Mouse (Mus musculus): ENCODE results near the gene AY074887.

The AY074887 gene

DNA sequence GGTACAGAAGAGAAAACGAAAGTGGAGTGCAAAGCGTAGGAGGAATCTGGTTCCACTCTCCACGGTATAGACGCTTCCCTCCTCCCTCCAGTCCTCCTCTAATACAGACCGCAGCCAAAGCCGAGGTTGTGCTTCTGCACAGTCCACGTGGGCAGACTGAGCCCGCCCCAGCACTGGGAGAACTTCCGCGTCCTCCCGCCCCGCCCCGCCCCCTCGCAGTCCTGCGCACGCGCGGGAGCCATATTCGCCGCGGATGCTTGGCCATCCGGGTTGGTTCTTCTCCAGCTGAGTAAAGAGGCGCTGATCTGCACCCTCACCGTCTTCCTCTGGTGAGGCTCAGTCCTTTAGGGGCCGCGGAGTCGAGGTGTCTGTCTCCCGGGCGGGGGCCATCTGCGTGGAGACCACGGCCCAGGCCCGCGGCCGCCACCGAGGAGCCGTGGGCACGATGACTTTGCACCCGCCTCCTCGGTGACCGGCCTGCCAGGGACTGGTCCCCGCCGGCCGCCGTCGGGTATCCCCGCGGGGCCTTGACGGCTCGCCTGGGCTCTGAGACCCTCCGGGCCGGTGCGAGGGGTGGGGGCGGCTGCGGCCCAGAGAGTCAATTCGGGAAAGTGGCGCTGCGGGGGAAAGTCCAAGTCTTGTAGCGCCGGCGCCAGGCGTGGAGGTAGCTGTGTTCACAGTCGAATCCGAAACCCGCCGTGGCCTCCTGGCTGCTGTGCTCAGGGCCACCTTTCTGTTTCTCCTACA is at the start of gene AY074887, which contains the start of gene Psma4:
Gene AY074887 (minus strand): TSS at position 424 of the 747 bp plus-strand sequence.
Gene Psma4 (plus strand): TSS at position 216 of the 747 bp plus-strand sequence.
- DNase-seq (ENCODE audit: low spot score in 2 of 2): peak; percentile 84 to 86

DNA sequence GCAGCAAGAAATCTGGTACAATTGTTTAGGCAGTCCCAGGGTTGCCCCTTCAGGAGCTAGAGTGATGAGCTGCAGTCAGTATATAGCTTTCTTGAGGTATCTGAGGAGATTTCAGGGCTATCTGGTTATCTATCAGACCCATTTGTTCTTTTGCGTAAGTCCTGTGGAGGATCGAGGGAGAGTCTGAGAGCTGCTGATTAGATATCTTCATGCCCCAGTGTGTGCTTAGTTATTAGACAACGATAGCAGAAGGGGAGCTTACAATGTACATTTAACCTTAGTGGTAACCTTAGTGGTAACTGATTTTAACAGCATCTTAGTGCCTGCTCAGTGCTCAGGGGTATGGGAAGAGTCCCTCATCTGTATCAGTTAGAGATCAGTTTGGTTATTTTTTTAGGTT is 44.8 kb upstream of the AY074887 start:
- DNase-seq (ENCODE audit: low spot score in 2 of 2): no peak

DNA sequence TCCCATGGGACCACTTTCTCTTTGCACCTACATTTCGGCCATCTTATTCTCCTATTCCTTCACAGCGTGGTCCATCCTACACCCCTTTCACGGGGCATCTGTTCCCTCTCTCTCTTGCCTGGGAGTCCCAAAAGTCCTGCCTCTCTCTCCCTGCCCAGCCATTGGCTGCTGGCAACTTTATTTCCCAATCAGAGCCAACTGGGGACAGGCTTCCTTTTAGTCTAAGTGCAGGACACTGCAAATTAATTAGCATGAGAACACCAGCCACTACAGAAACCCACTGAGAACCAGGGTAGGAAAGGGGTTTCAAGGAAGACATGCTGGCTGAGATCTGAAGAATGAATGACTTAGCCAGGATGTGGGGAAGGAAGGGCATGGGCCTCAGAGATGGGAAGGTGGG is 43.6 kb upstream of the AY074887 start:
- DNase-seq (ENCODE audit: low spot score in 2 of 2): no peak

DNA sequence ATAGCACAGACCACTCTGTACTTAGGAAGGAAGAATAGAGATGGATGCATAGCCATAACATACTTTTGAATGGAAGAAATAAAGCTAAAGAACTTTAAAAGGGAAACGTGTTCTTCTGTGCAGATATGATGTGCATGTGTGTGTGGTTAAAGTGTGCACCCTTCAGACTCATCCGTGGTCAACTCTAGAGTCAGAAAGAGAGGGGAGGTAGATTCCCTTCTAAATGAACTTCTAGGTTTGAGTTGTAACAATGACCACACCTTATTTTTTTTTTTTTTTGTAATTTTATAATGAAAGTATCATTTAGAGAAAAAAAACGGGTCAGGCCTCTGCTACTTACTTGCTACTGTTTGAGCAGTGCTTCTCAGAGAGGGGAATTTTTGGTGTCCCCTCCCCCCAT is 39.6 kb upstream of the AY074887 start:
- no peak for DNase-seq (ENCODE audit: low spot score in 2 of 2)

DNA sequence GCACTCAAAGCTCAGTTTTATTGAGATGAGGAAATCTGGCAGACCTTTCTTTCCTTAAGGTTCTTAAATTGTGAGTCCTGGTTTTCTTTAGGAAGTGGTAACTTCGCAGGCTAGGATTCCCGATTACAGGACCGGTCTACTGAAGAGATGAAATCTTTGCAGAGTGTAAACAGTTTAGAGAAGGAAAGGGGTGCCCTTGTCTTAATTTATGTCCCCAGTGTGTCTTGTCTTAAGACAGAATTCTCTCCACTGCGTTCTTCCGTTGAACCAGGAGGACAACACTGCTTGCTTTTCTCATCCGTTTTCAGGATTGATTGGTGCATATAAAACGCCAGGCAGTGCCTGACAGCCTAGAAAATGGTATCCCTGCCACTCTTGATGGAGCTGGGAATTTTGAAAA is 31.6 kb upstream of the AY074887 start:
- no peak for DNase-seq (ENCODE audit: low spot score in 2 of 2)

DNA sequence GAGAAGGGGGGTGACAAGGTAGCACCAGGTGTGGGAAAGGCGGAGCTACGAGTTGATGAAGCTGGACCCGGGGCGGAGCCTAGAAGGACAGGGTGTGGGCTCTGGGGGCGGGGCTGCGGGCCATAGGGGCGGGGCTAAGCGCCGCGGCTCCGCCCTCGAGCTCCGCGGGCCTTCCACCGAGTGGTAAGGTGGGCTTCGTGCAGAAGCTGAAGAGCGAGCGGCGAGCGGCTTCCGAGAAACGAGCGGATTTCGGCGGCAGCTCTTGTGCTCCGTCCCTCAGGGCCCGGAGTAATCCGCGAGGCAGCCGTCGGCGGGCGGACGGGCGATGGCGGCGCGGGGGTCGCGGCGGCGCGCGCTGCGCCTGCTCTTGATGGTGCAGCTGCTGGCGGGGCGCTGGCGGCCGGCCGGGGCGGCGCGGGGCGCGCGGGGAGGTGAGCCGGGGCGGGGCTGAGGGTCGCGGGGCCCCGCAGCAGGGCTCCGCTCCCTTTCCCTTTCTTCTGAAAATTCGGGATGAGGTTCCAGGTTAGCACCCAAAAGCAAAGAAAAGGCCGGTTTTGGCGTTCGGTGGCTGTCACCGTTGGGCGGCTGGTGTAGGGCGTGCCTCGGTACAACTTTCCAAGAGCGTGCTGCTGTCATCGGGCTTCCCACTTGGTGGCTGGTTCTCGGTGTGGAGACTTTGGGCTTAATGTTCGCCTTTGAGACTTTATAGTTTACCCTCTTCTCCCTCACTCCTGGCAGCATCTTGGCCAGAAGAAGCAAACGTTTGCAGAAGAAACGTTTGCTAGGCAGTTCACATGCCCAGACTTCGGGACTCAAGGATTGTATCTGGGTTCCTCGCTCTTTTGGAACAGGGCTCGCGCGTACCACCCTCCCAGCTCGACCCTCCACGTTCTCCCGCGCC is 30.7 kb upstream of the AY074887 start:
- peak in 1 of 2 experiments; percentile 25 for DNase-seq (ENCODE audit: low spot score in 2 of 2)

DNA sequence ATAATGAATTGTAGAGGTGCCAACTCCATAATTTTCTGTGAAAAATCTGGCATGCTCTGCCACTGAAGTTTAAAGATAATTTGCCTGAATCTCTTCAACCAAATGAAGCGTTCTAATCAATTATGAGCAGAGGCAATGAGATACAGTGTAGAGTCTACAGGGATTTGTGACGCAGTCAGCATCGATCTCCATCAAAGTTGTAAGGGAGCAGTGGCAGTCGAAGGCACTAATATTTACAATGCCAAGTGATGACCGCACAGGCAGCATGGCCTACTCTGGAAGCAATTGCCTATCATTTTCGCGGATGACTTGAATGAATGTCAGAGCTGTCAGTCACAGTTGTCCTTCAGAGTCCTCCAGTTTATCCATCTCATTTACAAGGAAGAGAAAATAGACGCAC is 29.9 kb upstream of the AY074887 start, which contains the start of gene Chrna5:
Gene Chrna5 (plus strand): TSS at position 207 of the 400 bp plus-strand sequence.
- DNase-seq (ENCODE audit: low spot score in 2 of 2): no peak

DNA sequence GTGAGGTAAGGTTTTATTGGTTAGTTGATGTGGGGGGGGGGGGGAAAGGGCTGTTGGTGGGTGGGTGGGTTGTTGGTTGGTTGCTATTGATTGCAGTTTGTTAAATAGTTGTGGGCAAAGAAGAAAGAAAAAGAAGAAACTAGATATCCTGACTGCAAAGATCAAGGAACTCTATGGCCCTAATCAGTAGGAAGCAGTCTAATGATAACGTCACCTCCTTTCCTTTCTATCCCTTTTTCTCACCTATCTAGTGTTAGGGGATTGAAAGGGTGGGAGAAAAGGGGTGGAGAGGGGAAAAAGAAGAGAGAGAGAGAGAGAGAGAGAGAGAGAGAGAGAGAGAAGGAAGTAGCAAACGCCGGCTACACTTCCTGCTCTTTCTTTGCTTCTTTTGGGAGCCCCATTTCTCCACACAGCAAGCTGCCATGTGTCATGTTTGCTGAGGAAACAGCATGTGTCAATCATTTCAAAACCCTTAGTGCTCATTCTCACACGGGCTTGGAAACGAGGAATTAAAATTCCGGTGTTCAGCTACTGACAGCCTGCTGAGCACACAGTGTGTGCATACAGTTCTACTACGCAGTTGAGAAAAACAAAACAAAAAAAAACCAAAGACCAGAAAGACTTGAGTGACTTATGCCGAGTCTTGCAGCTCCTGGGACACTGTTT is 19.3 kb upstream of the AY074887 start:
- DNase-seq (ENCODE audit: low spot score in 2 of 2): no peak

DNA sequence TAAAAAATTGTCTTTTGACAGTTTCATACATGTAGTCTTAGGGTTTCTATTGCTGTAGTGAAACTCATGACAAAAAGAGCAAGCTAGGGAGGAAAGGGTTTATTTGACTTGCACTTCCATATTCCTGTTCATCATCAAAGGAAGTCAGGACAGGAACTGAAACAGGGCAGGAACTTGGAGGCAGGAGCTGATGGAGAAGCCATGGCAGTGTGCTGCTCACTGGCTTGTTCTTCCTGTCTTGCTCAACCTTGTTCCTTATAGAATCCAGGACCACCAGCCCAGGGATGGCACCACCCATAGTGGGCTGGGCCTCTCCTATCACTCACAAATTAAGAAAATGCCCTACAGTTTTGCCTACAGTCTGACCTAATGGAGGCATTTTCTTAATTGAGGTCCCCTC is 12.9 kb upstream of the AY074887 start:
- no peak for DNase-seq (ENCODE audit: low spot score in 2 of 2)

DNA sequence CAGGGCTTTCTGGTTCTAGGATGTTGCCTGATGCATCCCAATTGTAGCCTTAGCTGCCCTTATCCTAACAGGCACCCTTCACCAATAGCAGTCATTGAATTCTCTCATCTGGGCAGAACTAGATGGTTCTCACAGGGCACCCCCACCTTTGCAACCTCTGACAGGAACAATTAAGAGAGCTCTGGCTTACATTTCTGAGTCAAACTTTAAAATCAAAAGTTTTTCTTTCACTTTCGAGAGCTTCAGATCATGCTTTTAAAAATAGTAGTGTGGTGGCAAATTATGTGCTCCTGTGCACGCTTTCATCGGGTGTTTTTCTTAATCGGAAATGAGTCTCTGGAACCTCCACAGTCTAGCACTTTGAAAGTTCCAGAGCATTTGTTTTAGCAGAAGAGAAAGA is 10.3 kb upstream of the AY074887 start:
- DNase-seq (ENCODE audit: low spot score in 2 of 2): no peak

DNA sequence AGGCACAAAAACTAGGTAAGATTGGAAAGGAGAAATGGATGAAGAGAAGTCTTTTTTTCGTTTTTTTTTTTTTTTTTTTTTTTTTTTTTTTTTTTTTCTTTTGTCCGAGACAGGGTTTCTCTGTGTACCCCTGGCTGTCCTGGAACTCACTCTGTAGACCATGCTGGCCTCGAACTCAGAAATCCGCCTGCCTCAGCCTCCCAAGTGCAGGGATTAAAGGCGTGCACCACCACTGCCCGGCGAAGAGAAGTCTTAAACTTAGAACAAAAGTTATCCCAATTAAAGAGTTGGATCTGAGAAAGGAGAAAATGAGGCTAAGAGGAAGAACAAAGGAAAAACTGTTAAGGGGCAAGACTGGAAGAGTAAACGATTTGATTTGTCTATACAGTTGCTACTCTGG is 636 bp downstream of the AY074887 start:
- peak in 1 of 2 experiments; percentile 17 for DNase-seq (ENCODE audit: low spot score in 2 of 2)

DNA sequence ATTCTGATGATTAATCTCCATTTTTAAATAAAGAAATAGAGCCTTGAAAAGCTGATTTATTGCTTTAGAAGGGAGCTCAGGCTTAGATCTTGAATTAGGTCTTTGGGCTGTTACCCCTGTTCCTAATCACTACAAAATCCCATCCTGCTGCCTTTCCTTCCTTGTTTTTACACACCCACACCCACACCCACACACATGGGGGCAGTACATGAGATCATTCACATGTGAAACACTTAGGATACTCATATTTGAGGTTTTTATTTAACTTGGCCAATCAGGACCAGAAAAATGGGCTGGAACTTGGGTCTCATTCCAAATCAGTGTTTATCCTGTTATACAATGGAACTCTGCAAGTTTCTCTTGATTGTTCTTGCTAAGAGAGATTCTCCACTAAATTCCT is 1.3 kb downstream of the AY074887 start:
- DNase-seq (ENCODE audit: low spot score in 2 of 2): no peak

DNA sequence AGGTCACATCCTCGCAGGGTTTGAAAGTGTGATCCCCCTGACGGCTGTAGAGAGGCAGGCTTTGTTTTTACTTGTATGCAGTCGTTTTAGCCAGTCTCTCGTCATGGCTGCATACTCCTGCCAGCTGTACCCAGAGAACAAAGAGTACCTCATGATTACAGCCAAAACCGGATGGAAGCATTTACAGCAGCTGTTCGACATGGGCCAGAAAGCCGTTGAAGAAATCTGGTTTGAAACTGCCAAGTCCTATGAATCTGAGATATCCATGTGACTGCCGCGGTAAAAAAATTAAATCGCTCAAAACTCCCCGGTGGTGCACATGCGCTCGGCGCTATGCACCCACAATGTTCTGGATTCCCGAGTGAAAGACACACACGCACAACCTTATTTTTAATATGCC is 4.5 kb downstream of the AY074887 start:
- no peak for DNase-seq (ENCODE audit: low spot score in 2 of 2)

DNA sequence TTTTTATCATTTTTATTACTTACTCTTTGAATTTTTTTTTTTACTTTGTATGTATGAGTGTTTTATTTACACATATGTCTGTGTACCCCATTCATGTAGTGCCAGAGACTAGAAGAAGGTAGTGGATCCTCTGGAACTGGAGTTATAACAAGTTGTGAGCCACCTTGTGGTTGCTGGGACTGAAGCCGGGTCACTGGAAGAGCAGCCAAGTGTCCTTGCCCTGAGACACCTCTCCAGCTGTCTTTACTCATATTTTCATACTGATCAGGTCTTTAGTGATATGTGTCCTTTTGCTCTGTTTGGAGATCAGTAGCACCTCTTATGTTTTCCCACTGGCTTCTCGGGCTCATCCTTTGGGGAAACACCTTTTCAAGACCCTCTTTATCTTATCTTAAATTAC is 6.3 kb downstream of the AY074887 start:
- DNase-seq (ENCODE audit: low spot score in 2 of 2): no peak

DNA sequence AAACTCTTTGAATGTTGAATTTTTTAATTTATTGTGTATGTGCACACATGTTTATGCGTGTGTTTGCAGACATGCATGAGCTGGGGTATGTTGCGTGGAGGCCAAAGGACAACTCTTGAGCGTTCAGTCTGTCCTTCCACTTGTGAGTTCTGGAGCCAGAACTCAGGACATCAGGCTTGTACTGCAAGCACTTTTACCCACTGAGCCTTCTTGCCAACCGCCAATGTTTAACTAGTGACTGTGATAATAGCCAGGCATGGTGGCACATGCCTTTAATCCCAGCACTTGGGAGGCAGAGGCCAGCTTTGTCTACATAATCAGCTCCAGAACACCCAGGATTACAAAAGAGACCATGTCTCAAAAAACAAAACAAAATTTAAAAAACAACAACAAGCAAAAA is 8.7 kb downstream of the AY074887 start:
- peak; percentile 9 to 14 for DNase-seq (ENCODE audit: low spot score in 2 of 2)

DNA sequence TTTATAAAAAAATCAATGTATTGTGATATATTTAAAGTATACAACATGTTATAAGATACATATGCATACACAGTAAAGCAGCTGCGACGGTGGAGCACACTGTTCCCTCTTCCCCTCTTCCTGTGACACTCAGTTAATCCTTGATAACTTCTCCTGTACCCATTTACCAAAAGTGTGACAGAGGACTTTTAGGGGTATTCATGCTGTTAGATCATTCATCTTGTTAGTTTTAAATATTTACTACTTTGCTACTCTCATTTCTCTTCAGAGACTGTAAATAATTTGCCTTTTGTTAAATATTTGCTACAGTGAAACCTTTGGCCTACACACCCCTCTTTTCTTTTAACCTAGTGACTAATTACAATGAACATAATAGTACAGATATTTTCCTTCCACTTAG is 18.4 kb downstream of the AY074887 start:
- no peak for DNase-seq (ENCODE audit: low spot score in 2 of 2)

DNA sequence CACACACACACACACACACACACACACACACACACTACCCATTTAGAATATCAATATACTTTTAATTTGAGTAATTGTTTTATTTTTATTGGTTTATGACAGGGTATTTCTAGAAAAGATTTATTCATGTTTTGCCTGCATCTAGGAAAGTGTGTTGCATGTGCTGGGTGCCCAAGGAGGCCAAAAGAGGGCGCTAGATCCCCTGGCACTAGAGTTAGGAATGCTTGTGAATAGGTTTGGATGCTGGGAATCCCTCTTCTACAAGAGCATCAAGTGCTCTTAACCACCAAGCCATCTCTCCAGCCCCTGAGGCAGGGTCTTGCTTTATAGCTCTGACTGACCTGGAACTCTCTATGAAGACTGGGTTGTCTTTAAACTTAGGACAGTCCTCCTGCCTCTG is 19.0 kb downstream of the AY074887 start:
- no peak for DNase-seq (ENCODE audit: low spot score in 2 of 2)

DNA sequence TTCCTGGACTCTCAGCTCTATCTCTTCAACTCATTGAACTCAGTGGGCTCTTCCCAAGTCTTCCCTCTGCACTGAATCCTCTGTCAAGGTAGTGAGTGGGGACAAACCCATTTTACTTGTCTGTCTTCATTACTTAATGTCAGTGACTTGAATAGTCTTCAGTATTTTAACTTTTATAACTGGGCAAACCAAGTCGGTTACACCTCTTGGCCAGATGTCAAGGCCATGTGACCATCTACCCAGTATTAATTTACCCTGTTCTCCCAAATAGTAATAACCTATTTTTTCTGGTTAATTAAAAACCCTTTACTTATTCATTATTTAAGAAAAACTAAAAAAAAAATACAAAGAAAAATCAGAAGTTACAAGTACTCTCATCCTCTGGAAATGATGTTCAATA is 20.1 kb downstream of the AY074887 start:
- DNase-seq (ENCODE audit: low spot score in 2 of 2): no peak

DNA sequence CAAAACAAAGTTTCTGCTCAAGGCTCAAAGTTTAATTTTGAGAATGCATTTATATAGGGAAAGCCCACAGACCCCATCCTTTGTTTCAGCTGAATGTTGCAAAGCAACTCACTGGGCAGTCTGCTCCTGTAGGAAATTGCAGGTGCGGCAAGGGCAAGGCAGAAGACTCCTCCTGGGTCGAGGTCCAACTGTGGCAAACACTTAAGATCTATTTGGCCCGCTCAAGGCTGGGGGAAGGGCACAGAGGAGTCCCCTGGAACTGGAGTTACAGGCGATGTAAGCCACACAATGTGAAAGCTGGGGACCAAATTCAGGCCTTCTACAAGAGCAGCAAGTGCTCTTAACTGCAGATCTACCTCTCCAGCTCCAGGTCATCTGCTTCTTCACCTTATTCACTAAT is 30.9 kb downstream of the AY074887 start:
- DNase-seq (ENCODE audit: low spot score in 2 of 2): no peak

DNA sequence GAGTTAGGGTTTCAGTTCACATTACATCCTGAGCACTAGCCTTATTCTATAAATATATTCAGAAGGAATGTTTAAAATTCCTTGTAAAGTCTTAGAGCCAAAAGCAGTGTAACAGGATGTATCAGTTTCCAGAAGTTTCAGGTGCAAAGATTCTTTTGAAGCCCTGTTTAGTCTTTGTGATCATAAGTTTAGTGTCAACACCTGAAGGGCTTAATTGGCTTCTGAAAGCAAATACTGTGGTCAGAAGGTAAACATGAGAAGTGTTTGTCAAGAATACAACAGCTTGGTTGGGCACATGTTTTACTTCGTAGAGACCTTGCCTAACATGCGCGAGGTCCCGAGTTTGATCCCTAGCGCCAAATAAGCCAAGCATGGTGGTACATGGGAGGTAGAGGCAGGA is 32.0 kb downstream of the AY074887 start:
- no peak for DNase-seq (ENCODE audit: low spot score in 2 of 2)

DNA sequence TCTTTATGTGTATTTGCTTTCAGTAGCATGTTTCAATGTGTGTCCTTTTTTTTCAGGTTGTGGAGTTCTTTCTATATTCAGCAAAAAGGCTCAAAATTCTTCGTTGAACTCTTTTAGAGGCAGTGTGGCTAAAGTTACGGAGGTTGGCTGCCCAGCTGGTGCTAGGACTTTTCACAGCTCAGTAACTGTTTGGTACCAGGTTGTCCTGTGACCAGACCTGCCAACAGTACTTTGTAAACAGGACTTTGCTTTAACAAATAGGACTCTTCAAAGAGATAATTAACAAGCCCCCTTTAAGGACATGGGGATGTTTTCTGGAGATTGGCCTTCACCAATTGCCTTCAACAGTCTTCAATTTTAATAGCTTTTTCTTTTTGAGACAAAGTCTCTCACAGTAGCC is 32.6 kb downstream of the AY074887 start:
- DNase-seq (ENCODE audit: low spot score in 2 of 2): no peak

DNA sequence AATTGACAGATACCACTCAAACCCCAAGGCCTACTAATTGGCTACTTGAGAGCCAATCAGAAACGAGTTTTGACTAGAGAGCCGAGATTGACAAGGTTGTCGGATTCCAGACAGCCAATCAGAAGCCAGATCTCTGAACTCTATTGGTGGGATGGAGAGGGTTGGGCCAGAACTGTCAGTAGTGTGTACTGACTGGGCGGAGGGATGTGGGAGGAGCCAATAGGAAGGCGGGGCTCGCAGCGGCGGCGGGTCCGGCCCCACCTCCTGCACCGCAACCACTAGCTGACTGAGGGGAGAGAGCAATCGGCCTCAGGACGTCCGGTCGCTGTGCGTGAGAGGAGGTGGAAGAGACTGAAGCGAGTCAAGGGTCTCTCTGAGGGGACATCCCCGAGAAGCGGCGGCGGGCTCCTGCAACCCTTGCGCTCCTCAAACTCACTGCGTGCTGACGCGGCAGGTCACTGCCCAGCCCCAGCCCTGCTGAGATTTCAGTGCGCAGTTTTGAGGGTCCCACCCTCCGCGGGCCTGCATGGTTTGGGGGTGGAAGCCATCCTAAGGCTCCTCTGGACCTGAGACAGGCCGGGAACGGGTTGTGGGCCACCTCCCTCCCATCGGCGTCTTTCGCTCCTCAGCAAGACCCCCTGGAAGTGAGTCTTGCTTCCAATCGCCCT is 33.7 kb downstream of the AY074887 start, which contains the start of gene Hykk:
Gene Hykk (plus strand): TSS at position 274 of the 668 bp plus-strand sequence.
- peak; percentile 73 to 77 for DNase-seq (ENCODE audit: low spot score in 2 of 2)
